Mouse (Mus musculus) forebrain, embryonic 16.5 days (tissue): ENCODE results near the gene Sf3a3. TPM values are rescaled to one million over a fixed set of nuclear protein-coding genes. Genes with fewer than 3 reads are reported as not detected.
A peak's percentile ranks its signal among the peaks of the same experiment; 100 is the strongest.

Experiments
- ATAC-seq: fragments of 200-750 bp; cut with Nextera tagmentation; 2 replicates; pipeline ENCODE4 v1.8.0; 2017; ENCODE audit warnings: mild to moderate bottlenecking, moderate library complexity
- H3K27ac ChIP-seq: fragments of 300-500 bp; sonication (generic); 2 replicates; pipeline ENCODE4 v1.5.1; 2014; ENCODE audit warnings: low read length, control low read depth
- H3K27me3 ChIP-seq: fragments of 300-500 bp; sonication (generic); replicated peaks from 2 replicates; pipeline ENCODE4 v1.6.1; 2014; ENCODE audit warnings: low read length; ENCODE audit not compliant: control insufficient read depth, insufficient read depth
- H3K36me3 ChIP-seq: fragments of 300-500 bp; sonication (generic); 2 replicates; pipeline ENCODE4 v1.6.1; 2014; ENCODE audit not compliant: control insufficient read depth, insufficient read depth
- H3K4me1 ChIP-seq: fragments of 300-500 bp; sonication (generic); replicated peaks from 2 replicates; pipeline ENCODE4 v1.6.1; 2014; ENCODE audit warnings: low read length; ENCODE audit not compliant: control insufficient read depth, insufficient read depth
- H3K4me2 ChIP-seq: fragments of 300-500 bp; sonication (generic); 2 replicates; pipeline ENCODE4 v1.6.1; 2014; ENCODE audit warnings: mild to moderate bottlenecking, low read length, control low read depth
- H3K4me3 ChIP-seq: fragments of 300-500 bp; sonication (generic); replicated peaks from 2 replicates; pipeline ENCODE4 v1.5.1; 2014; ENCODE audit warnings: mild to moderate bottlenecking, low read length, control low read depth
- H3K9ac ChIP-seq: fragments of 300-500 bp; sonication (generic); replicated peaks from 2 replicates; pipeline ENCODE4 v1.6.1; 2014; ENCODE audit warnings: low read depth, low read length, control low read depth
- H3K9me3 ChIP-seq: fragments of 300-500 bp; sonication (generic); 2 replicates; pipeline ENCODE4 v1.6.1; 2016; ENCODE audit warnings: low read length; ENCODE audit not compliant: control insufficient read depth
- WGBS: fragments of 180-500 bp; shearing (Covaris S2); extraction: QIAGEN DNeasy Blood & Tissue Kit; methylation state at CpG from one replicate; pipeline ENCODE4 v1.1.7; 2014; 5-methylcytosine and 5-hydroxymethylcytosine counted together
- polyA plus RNA-seq: library from polyadenylated mRNA; unstranded; fragments of >200 nt; fragmentation: Nextera tagmentation; extraction: Ambion mirVana; gene quantifications from 2 replicates; pipeline ENCODE4 v1.2.1, GENCODE M21; 2015

Sf3a3 gene
- polyA plus RNA-seq, 1 experiment from 2014 or later = 128 TPM

DNA sequence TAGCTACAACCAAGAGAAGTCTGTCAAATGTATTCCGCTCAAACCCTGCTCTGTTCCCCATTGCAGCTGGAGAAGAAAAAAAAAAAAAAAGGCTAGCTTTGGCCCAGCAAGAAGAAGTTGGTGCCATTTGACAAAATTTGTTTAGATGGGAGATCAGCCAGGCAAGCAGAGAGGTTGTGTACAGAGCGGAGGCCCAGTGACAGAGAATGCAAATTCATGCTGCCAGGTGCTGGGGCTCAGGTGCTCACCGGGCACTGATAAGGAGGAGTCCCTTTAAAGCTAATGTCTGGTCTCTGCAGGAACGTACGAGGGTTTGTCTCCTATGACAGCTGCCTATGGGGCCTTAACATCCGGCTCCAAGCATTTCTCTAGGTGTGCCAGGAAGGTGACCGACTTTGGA is 32.0 kb downstream of the Sf3a3 start:
- Histone ChIP-seq H3K4me1 (peaks cover 14% of the 10 kb centered on the region), H3K9me3 (no peaks in the 10 kb centered on the region), H3K4me3 (no peak overlapping the region), H3K4me2 (no peak overlapping the region), H3K27me3 (no peaks in the 10 kb centered on the region), H3K36me3 (no peaks in the 10 kb centered on the region), H3K27ac (no peak overlapping the region), H3K9ac (no peak overlapping the region)
- 86% methylated on average over 7 of the region's 7 CpGs for WGBS
- no peak for ATAC-seq

DNA sequence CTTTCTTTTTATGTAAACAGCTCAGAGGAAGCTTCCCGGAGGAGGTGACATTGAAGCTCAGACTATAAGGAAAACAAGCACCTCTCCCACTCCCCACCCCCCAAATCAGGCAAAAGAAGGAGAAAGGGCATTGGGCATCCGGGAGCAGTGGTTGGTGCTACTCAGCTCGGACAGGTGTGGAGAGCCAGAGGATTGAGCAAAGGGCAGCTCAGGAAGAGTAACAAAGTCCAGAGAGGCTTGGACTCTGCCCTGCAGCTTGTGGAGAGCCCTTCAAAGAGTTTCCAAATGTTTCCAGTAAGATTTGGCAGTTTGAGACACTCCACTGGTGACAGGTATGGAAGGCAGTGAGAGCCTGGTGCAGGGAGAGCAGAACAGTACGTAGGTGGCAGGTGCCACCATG is 33.3 kb downstream of the Sf3a3 start:
- 58% methylated on average over 4 of the region's 4 CpGs for WGBS
- Histone ChIP-seq H3K9ac (no peak overlapping the region), H3K4me2 (no peak overlapping the region)

DNA sequence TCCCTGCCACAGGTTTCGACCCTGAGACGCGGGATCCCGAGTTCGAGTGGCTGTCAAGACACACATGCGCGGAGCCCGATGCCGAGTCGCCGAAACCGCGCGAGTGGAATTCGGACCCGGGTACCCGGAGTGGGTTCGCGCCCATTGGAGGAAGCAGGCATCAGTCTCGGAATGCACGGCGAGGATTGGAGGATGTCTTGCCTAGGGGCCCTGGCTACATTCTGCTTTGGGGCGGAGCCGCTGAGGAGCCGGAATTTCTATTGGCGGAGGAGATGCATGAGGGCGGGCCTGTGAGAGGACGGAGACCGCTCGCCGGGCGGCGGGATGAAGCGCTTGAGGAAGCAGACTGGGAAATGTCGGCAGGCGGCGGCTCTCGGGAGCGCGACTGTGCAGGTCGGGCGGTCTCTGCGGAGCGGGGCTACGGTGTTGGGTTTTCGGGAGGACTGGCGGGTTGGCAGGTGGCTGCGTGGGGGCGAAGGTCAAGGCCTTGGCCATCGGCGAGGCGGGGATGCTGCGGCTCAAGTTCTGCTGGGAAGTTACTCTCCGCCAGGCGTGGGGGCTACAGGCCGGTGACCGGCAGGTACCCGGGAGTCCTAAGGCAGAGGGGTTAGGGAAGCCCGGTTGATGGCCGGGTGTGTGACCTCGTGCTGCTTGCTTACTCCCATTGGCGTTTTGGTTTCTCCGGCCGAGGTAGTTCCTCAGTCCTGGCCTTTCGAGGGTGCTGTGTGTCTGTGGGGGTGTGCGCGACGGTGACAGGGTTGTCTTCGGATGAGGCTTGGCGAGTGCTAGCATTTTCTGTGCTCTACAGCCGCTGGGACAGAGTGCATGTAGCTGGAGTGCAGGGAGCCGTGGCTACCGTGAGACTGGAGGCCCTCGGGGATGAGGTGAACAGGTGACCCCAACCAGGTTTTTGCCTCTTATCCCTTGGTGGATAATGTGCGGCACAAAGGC is 37.0 kb downstream of the Sf3a3 start:
- H3K36me3 ChIP-seq = no peaks in the 10 kb centered on the region
- H3K27ac ChIP-seq = no peak overlapping the region
- peak; percentile 100 for ATAC-seq

More for the DNA sequence above, 33.3 kb downstream of the Sf3a3 start:
- no peaks in the 10 kb centered on the region for H3K27me3 ChIP-seq
- no peak overlapping the region for H3K4me3 ChIP-seq
- no peaks in the 10 kb centered on the region for H3K9me3 ChIP-seq
- no peaks in the 10 kb centered on the region for H3K36me3 ChIP-seq
- H3K27ac ChIP-seq = no peak overlapping the region
- H3K4me1 ChIP-seq = peaks cover 15% of the 10 kb centered on the region
- ATAC-seq = no peak

DNA sequence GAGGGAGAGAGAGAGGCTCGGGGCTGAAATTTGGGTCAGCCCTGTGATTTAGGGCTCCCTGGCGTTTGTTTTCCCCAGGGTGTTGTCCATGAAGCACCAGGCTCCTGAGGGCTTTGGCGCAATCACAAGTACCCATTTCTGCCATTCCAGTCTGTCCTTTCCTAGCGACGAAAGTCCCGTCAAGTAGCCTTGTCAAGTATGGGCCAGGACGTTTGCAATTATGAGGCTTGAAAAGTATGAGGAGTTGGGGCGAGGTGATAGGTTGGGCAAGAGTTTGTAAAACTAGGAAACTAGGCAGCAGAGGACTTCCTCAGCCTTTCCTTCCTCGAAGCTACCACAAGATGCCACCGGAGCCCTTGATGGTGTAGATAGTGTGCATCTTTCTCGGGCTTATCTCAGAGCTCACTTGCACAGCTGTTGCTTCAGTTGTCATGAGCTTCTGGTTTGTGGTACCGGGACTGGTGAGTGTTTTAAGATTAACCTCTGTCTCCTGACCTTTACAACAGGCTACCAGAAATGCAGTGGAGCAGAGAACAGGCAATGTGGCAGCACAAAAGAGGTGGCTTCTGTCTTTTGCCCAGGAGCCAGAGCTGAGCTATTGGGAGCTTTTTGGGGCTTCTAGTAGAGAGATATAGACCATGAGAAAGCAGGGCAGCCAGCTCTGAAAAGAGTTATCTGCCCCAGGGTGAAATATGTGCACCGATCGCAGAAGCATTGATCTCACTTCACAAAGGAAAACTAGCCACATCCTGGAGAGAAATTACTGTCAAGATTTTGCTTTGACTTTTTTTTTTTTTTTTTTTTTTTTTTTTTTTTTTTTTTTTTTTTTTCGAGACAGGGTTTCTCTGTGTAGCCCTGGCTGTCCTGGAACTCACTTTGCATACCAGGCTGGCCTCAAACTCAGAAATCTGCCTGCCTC is 38.0 kb downstream of the Sf3a3 start:
- H3K9me3 ChIP-seq = no peaks in the 10 kb centered on the region
- no peaks in the 10 kb centered on the region for H3K36me3 ChIP-seq
- peaks cover 15% of the 10 kb centered on the region for H3K4me1 ChIP-seq
- peak overlapping the region; percentile 68; the same call in 1 of the 2 replicates for H3K9ac ChIP-seq
- H3K4me3 ChIP-seq = peak overlapping the region; percentile 74
- no peak for ATAC-seq
- WGBS = 20% methylated on average over 15 of the region's 15 CpGs
- H3K27ac ChIP-seq = no peak overlapping the region
- H3K27me3 ChIP-seq = no peaks in the 10 kb centered on the region
- H3K4me2 ChIP-seq = peak overlapping the region; percentile 95

More for the DNA sequence above, 37.0 kb downstream of the Sf3a3 start:
- Histone ChIP-seq H3K4me2 (peak overlapping the region; percentile 95), H3K9ac (peak overlapping the region; percentile 68), H3K9me3 (no peaks in the 10 kb centered on the region), H3K4me1 (peaks cover 15% of the 10 kb centered on the region), H3K27me3 (no peaks in the 10 kb centered on the region), H3K4me3 (peak overlapping the region; percentile 74)
- under 1% methylated on average over 75 of the region's 75 CpGs for WGBS

DNA sequence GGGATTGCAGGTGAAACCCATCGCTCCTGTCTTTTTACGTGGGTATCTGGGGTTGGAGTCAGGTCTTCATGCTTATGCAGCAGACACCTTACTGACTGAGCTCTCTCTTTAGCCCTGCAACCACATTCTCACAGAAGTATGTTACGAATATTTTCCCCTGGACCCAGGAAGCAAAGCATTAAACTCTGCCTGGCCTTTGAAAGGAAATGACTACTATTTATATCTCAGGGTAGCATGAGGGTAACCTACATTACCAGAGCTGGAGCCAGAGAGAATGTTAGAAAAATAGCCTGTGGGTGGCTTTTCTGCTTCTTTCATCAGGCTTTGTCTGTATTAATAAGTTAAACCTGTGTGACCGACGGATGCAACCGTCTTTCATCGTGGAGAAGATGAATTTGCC is 41.0 kb downstream of the Sf3a3 start:
- Histone ChIP-seq H3K36me3 (peaks cover 2% of the 10 kb centered on the region; the same call in 1 of the 2 replicates), H3K9me3 (no peaks in the 10 kb centered on the region), H3K9ac (no peak overlapping the region), H3K4me3 (no peak overlapping the region), H3K27me3 (no peaks in the 10 kb centered on the region), H3K27ac (no peak overlapping the region), H3K4me2 (no peak overlapping the region), H3K4me1 (peaks cover 15% of the 10 kb centered on the region)
- ATAC-seq = no peak
- WGBS = 86% methylated on average over 7 of the region's 7 CpGs

DNA sequence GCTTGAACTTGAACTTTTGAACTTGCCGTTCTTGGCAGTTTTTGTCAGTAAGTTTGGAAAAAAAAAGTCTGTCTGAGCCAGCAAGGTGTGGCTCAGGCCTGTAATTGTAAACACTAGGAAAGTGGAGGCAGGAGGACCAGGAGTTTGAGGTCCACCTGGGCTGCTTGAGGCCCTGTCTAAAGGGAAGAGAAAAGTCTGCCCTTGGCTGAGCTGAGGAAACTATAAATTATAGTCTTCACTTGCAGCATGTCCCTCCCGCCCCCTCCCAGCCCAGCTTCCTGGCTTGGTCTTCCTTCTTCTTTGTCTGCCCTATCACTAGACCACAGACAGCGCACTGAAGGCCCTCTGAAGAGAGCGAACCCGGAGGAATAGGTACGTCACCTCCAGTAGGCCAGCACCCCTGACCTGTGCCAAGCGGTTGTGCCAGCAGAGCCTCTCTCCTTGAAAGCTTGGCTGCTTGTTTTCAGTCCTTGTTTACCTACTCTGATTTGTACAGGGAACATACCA is 44.8 kb downstream of the Sf3a3 start:
- no peak overlapping the region for H3K9ac ChIP-seq
- H3K27ac ChIP-seq = no peak overlapping the region
- no peaks in the 10 kb centered on the region for H3K27me3 ChIP-seq
- H3K4me3 ChIP-seq = no peak overlapping the region
- H3K9me3 ChIP-seq = no peaks in the 10 kb centered on the region
- peaks cover 2% of the 10 kb centered on the region; the same call in 1 of the 2 replicates for H3K36me3 ChIP-seq
- H3K4me1 ChIP-seq = no peaks in the 10 kb centered on the region
- 91% methylated on average over 7 of the region's 7 CpGs for whole genome bisulfite sequencing
- H3K4me2 ChIP-seq = no peak overlapping the region
- no peak for ATAC-seq

DNA sequence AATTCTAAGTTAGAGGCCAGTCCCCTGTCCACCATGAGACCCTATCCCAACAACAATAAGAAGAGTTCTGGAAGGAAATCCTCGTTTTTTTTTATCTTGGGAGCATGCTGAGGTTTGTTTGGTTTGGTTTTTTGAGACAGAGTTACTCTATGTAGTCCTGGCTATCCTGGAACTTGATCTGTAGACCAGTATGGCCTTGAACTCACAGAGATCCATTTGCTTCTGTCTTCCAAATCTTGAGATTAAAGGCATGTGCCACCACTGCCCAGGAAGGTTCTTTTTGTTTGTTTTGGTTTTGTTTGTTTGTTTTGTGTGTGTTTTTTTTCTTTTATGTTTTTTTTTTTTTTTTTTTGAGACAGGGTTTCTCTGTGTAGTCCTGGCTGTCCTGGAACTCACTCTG is 46.6 kb downstream of the Sf3a3 start:
- Histone ChIP-seq H3K4me1 (no peaks in the 10 kb centered on the region), H3K27ac (no peak overlapping the region), H3K4me3 (no peak overlapping the region), H3K27me3 (no peaks in the 10 kb centered on the region), H3K36me3 (peaks cover 2% of the 10 kb centered on the region; the same call in 1 of the 2 replicates), H3K9me3 (no peaks in the 10 kb centered on the region), H3K9ac (no peak overlapping the region), H3K4me2 (no peak overlapping the region)
- ATAC-seq = no peak
- 41% methylated on average over 1 of the region's 1 CpGs for WGBS

DNA sequence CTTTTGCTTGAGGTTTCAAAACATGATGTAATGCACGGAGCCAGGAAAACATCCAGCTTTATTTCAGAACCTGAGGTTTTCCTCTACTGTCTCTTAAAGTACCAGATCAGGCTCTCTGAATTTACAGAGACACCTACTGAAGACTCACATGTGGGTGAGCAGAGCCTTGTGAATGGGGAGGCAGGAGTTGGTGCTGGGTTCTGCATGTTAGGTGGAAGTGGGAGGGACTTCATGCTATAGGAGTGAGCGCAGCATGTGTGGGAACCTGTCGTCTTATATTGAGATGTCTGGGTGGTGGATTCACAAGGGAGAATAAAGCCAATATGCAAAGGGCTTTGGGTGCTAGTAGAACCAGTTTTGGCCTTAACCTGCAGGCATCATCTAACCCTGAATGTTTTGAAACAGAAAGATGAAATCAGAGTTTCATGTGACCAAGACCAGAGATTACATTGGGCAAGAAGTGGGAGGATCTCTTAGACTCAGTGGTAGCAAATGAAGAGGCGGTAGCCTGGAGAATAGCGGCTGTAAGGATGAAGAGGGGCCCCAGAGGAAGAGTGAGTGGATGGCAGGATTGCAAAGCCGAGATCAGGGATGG is 48.4 kb downstream of the Sf3a3 start:
- H3K9me3 ChIP-seq = no peaks in the 10 kb centered on the region
- H3K9ac ChIP-seq = no peak overlapping the region
- peaks cover 2% of the 10 kb centered on the region; the same call in 1 of the 2 replicates for H3K36me3 ChIP-seq
- no peak overlapping the region for H3K4me3 ChIP-seq
- H3K4me1 ChIP-seq = no peaks in the 10 kb centered on the region
- 91% methylated on average over 6 of the region's 6 CpGs for WGBS
- no peak for ATAC-seq
- no peaks in the 10 kb centered on the region for H3K27me3 ChIP-seq
- no peak overlapping the region for H3K4me2 ChIP-seq
- no peak overlapping the region for H3K27ac ChIP-seq
